Comparison of ENCODE assay signal across 23 mouse cellular contexts in genomic region chr3:53629966-53630365, GRCm38 (mm10). TPM values are rescaled to one million over a fixed set of nuclear protein-coding genes. Genes with fewer than 3 reads are reported as not detected.
DNase-seq lines count a peak whose midpoint lies in the region; ATAC-seq lines count a peak whose summit lies in the region.
"Had no signal": no experiment of that assay in that cellular context is flagged by ENCODE, and none has a peak within 500 bp of the region (broad histone marks: within the 10 kb centered on the region; RNA-seq: fewer than 3 reads in every experiment).

No protein-coding gene starts in this region.

- H3K9me3 ChIP-seq in megakaryocyte, embryonic 14.5 days, result peaks cover 5% of the 10 kb centered on the region
- H3K9me3 ChIP-seq: embryonic facial prominence, embryonic 13.5 days; embryonic facial prominence, embryonic 15.5 days; forebrain, embryonic 10.5 days; forebrain, embryonic 12.5 days had no signal

- no peaks in the 10 kb centered on the region for H3K36me3 ChIP-seq in megakaryocyte, embryonic 14.5 days (replicated peaks; ENCODE audit: low read length)
- H3K36me3 ChIP-seq: embryonic facial prominence, embryonic 13.5 days; embryonic facial prominence, embryonic 15.5 days; forebrain, embryonic 10.5 days; forebrain, embryonic 12.5 days had no signal

- no peaks in the 10 kb centered on the region for H3K27me3 ChIP-seq in megakaryocyte, embryonic 14.5 days (replicated peaks)
- H3K27me3 ChIP-seq: embryonic facial prominence, embryonic 13.5 days; embryonic facial prominence, embryonic 15.5 days; forebrain, embryonic 12.5 days had no signal

- peaks cover 5% of the 10 kb centered on the region for H3K4me1 ChIP-seq in megakaryocyte, embryonic 14.5 days
- H3K4me1 ChIP-seq: embryonic facial prominence, embryonic 15.5 days had no signal

- H3K4me3 ChIP-seq in megakaryocyte, embryonic 14.5 days (replicated peaks), result peak overlapping the region; percentile 46
- H3K4me3 ChIP-seq: embryonic facial prominence, embryonic 13.5 days; embryonic facial prominence, embryonic 15.5 days; erythroblast, embryonic 14.5 days; forebrain, embryonic 10.5 days; forebrain, embryonic 12.5 days had no signal

- peak; percentile 22 for DNase-seq in heart, adult 11 months
- DNase-seq in heart, adult 9 months (ENCODE audit: low spot score in 2 of 2), result no peak
- peak; percentile 22 for DNase-seq in brain, adult 2 months (ENCODE audit: low read depth, low spot score)
- DNase-seq in embryo, embryonic 9.5 days (ENCODE audit: extremely low spot score), result no peak
- DNase-seq: adrenal gland, adult 2 months; adrenal gland, postnatal 10 days; adrenal gland, postnatal 25 days; cerebellum, adult 11-12 months; cerebellum, adult 2 months; cerebellum, adult 9-10 months; cerebellum, postnatal 10 days; cerebellum, postnatal 25 days had no signal

- no peak for ATAC-seq in megakaryocyte, adult 5-6 weeks (ENCODE audit: poor library complexity, severe bottlenecking)
- ATAC-seq: forebrain, embryonic 14.5 days; forebrain, embryonic 16.5 days had no signal

RNA-seq across cellular contexts. Expression of gene Frem2, which starts 27.2 kb away (rescaled TPM):
- 0.02 TPM in 1 of 2 replicates, not detected in the other for polyA plus RNA-seq in megakaryocyte, embryonic 14.5 days (2012; ENCODE audit: insufficient read depth, low replicate concordance)
- total RNA-seq in megakaryocyte, adult 5-6 weeks (2015), result not detected in 2 replicates
- under 0.01 TPM in 1 of 2 replicates, not detected in the other for total RNA-seq in megakaryocyte, adult 5-6 weeks (2017)
- total RNA-seq: MEL had no signal
- polyA plus RNA-seq: C2C12 had no signal

Comparison
In these comparisons a context has a peak if more than half of its experiments do, and no peak if none do; other contexts are left out.
1. DNase-seq: peak in heart, adult 11 months (single experiment) and brain, adult 2 months (single experiment); none in heart, adult 9 months (0 of 2) and embryo, embryonic 9.5 days (single experiment).